Mouse (Mus musculus) limb, embryonic 14.5 days (tissue): ENCODE results near the gene Zfp61. TPM values are rescaled to one million over a fixed set of nuclear protein-coding genes. Genes with fewer than 3 reads are reported as not detected.

Source experiments
- ATAC-seq: fragments of 200-750 bp; cut with Nextera tagmentation; 2 replicates; pipeline ENCODE4 v1.8.0; 2017; ENCODE audit warnings: low read depth, moderate number of reproducible peaks, moderate TSS enrichment; ENCODE audit not compliant: low FRiP score
- DNase-seq: peaks from one replicate; pipeline ENCODE4 v3.0.0-alpha.2; 2015; ENCODE audit warnings: low spot score
- H3K27ac ChIP-seq: fragments of 300-500 bp; sonication (generic); replicated peaks from 2 replicates; pipeline ENCODE4 v1.5.1; 2014; ENCODE audit warnings: low read depth, mild to moderate bottlenecking, low read length, moderate library complexity, mixed read lengths
- H3K27me3 ChIP-seq: fragments of 300-500 bp; sonication (generic); 2 replicates; pipeline ENCODE4 v1.6.1; 2014; ENCODE audit warnings: low read length, mixed read lengths; ENCODE audit not compliant: control insufficient read depth, insufficient read depth
- H3K36me3 ChIP-seq: fragments of 300-500 bp; sonication (generic); 2 replicates; pipeline ENCODE4 v1.6.1; 2014; ENCODE audit warnings: mild to moderate bottlenecking, low read length, moderate library complexity, mixed read lengths; ENCODE audit not compliant: control insufficient read depth, insufficient read depth
- H3K4me1 ChIP-seq: fragments of 300-500 bp; sonication (generic); 2 replicates; pipeline ENCODE4 v1.6.1; 2014; ENCODE audit warnings: antibody characterized with exemption, low read length, mixed read lengths; ENCODE audit not compliant: control insufficient read depth, insufficient read depth
- H3K4me2 ChIP-seq: fragments of 300-500 bp; sonication (generic); replicated peaks from 2 replicates; pipeline ENCODE4 v1.6.1; 2014; ENCODE audit warnings: low read depth, mild to moderate bottlenecking, low read length, moderate library complexity; ENCODE audit not compliant: severe bottlenecking
- H3K4me3 ChIP-seq: fragments of 300-500 bp; sonication (generic); replicated peaks from 2 replicates; pipeline ENCODE4 v1.5.1; 2014; ENCODE audit warnings: low read length
- H3K9ac ChIP-seq: fragments of 300-500 bp; sonication (generic); 2 replicates; pipeline ENCODE4 v1.6.1; 2014; ENCODE audit warnings: mild to moderate bottlenecking, low read depth, low read length, moderate library complexity; ENCODE audit not compliant: severe bottlenecking
- H3K9me3 ChIP-seq: fragments of 300-500 bp; sonication (generic); 2 replicates; pipeline ENCODE4 v1.6.1; 2016; ENCODE audit warnings: low read length; ENCODE audit not compliant: control insufficient read depth
- POLR2A ChIP-seq: fragments of 200-500 bp; IDR thresholded peaks from 2 replicates; pipeline ENCODE4 v1.8.0; 2012; ENCODE audit warnings: inconsistent platforms, mild to moderate bottlenecking, moderate library complexity, borderline replicate concordance; ENCODE audit not compliant: insufficient read depth, insufficient read length; ENCODE audit errors: extremely low read depth
- WGBS: fragments of 180-500 bp; shearing (Covaris S2); extraction: QIAGEN DNeasy Blood & Tissue Kit; methylation state at CpG from one replicate; pipeline ENCODE4 v1.1.7; 2014; 5-methylcytosine and 5-hydroxymethylcytosine counted together
- polyA plus RNA-seq, 2 experiments: library from polyadenylated mRNA; depleted of rRNA in 1 of 2; stranded (reverse) in 1 of 2; unstranded in 1 of 2; fragments of >200 nt; fragmentation: Nextera tagmentation in 1 of 2; extraction: Ambion mirVana in 1 of 2; gene quantifications; 2 replicates each; pipeline versions ENCODE4 v1.2.1 to v1.2.3; 2012 to 2014

Gene Zfp61
- polyA plus RNA-seq, 2 experiments, result 38.7 to 45.0 TPM

DNA sequence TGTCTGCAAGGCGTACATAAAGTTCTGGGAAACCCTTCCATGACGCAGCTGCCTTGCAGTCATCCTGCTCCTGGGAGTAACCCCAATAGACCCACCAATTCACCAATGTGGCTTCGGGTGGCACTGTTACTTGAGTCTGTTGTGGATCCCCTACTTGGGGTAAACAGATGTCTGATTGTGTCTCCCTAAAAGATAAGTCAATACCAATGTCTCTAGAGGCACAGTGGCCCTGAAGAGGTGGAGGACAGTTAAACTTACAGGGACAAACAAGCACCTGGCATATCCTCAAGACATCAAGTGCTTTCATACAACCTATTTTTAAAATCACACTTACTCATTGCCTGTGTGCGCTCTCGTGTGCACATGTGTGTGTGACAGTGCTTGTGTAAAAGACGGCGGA is 5.7 kb downstream of the Zfp61 start:
- no peak for TF ChIP-seq POLR2A
- Histone ChIP-seq H3K9ac (no peak overlapping the region), H3K4me2 (no peak overlapping the region), H3K4me3 (no peak overlapping the region), H3K4me1 (peaks cover 9% of the 10 kb centered on the region), H3K36me3 (peaks cover 66% of the 10 kb centered on the region), H3K27me3 (no peaks in the 10 kb centered on the region), H3K9me3 (no peaks in the 10 kb centered on the region; the same call in 1 of the 2 replicates), H3K27ac (no peak overlapping the region)
- ATAC-seq, result no peak
- WGBS, result 96% methylated on average over 7 of the region's 7 CpGs
- DNase-seq, result no peak

GRCm38 (mm10) chr7:24294763-24295162 is 6.3 kb downstream of the Zfp61 start:
- TF ChIP-seq POLR2A, result no peak
- 93% methylated on average over 4 of the region's 4 CpGs for WGBS
- Histone ChIP-seq H3K4me3 (no peak overlapping the region), H3K27me3 (no peaks in the 10 kb centered on the region), H3K4me2 (no peak overlapping the region), H3K9me3 (peaks cover 3% of the 10 kb centered on the region), H3K9ac (no peak overlapping the region), H3K36me3 (peaks cover 72% of the 10 kb centered on the region), H3K27ac (no peak overlapping the region), H3K4me1 (peaks cover 6% of the 10 kb centered on the region; the same call in 1 of the 2 replicates)
- ATAC-seq, result no peak
- no peak for DNase-seq

DNA sequence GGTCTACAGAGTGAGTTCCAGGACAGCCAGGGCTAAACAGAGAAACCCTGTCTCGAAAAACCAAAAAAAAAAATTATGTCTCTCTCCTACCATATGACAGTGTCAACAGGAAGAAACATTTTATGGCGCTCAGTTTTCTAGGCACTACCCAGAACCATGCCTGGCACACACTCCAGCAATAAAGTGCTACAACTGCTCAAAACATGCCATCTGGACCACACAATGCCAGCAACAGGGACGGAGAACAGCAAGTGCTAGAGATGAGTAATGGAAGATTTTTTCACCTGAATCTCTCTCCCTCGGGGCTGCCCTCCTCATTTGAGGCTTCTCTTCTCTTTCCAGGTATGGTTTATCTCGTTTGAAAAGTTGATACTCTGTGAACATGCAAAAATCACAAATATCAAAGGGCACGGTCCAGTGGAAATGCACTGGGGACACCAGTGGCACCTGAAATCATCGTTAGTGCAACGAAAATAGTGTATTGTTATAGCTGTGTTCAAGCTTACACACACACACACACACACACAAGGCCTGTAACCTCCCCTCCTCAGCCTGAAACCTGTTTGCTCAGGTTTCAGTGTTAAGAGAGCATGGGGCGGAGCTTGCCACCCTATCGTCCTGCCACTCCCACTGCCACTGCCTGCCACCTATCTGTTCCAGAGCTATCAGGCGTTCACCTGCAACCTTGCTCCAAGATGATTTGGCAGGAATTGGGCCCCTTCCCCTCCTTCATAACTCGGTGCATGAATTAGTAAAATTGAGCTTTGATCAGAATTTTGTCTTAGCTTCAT is 7.8 kb downstream of the Zfp61 start:
- 82% methylated on average over 12 of the region's 12 CpGs for WGBS
- no peak overlapping the region for H3K27ac ChIP-seq
- H3K9ac ChIP-seq, result no peak overlapping the region
- H3K27me3 ChIP-seq, result no peaks in the 10 kb centered on the region
- H3K4me2 ChIP-seq, result no peak overlapping the region
- peaks cover 6% of the 10 kb centered on the region; the same call in 1 of the 2 replicates for H3K4me1 ChIP-seq
- peaks cover 76% of the 10 kb centered on the region for H3K36me3 ChIP-seq
- ATAC-seq (no peak), DNase-seq (no peak)
- H3K9me3 ChIP-seq, result peaks cover 4% of the 10 kb centered on the region
- no peak for TF ChIP-seq POLR2A
- no peak overlapping the region for H3K4me3 ChIP-seq

DNA sequence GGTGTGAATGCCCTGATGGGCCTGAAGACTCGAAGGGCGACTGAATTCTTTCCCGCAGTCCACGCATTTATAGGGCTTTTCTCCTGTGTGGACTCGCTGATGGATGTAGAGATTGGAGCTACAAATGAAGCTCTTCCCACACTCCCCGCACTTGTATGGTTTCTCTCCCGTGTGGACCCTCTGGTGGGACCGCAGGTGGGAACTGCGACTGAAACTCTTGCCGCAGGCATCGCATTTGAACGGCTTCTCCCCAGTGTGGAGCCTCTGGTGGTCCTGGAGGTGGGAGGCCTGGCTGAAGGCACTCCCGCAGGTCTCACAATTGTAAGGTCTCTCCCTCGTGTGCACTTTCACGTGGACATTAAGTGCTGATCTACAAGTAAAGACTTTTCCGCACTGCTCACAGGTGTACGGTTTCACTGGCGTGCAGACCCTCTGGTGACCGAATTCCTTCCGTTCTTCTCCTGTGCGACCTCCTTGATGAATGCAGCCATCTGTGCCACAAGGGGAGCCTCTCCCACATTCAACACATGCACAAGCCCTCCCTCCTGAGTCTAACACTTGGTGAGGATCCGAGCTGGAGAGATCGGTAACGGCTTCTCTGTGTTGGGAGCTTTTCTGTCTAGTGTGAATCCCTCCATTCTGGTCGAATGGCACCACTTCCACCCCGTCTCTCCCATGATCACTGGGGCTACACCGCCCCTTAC is 9.5 kb downstream of the Zfp61 start:
- H3K4me3 ChIP-seq, result no peak overlapping the region
- H3K9ac ChIP-seq, result no peak overlapping the region
- H3K4me1 ChIP-seq, result no peaks in the 10 kb centered on the region
- H3K4me2 ChIP-seq, result no peak overlapping the region
- peaks cover 4% of the 10 kb centered on the region for H3K9me3 ChIP-seq
- H3K36me3 ChIP-seq, result peaks cover 74% of the 10 kb centered on the region
- DNase-seq (no peak), ATAC-seq (no peak)
- WGBS, result 93% methylated on average over 27 of the region's 27 CpGs
- no peak for TF ChIP-seq POLR2A
- no peak overlapping the region for H3K27ac ChIP-seq
- no peaks in the 10 kb centered on the region for H3K27me3 ChIP-seq

- no peak overlapping the region for H3K9ac ChIP-seq
- H3K4me2 ChIP-seq, result no peak overlapping the region
- no peaks in the 10 kb centered on the region for H3K27me3 ChIP-seq
- ATAC-seq (no peak), DNase-seq (no peak)
- no peak overlapping the region for H3K27ac ChIP-seq
- H3K36me3 ChIP-seq, result peaks cover 61% of the 10 kb centered on the region
- H3K4me3 ChIP-seq, result no peak overlapping the region
- no peak for TF ChIP-seq POLR2A
- 95% methylated on average over 4 of the region's 4 CpGs for WGBS
- H3K4me1 ChIP-seq, result no peaks in the 10 kb centered on the region
- peaks cover 4% of the 10 kb centered on the region for H3K9me3 ChIP-seq
Measured at GRCm38 (mm10) chr7:24290106-24290693, 10.8 kb downstream of the Zfp61 start.
